Mouse (Mus musculus) heart, embryonic 15.5 days (tissue): ENCODE measurements around the gene Azi2. TPM values are rescaled to one million over a fixed set of nuclear protein-coding genes. Genes with fewer than 3 reads are reported as not detected.

Experiments used
- ATAC-seq: fragments of 200-750 bp; cut with Nextera tagmentation; replicated peaks from 2 replicates; pipeline ENCODE4 v1.8.0; 2017; ENCODE audit warnings: low read depth, moderate TSS enrichment; ENCODE audit not compliant: insufficient number of reproducible peaks, insufficient read depth, low FRiP score
- H3K27ac ChIP-seq: fragments of 300-500 bp; sonication (generic); 2 replicates; pipeline ENCODE4 v1.5.1; 2015; ENCODE audit warnings: mild to moderate bottlenecking, inconsistent platforms
- H3K27me3 ChIP-seq: fragments of 300-500 bp; sonication (generic); 2 replicates; pipeline ENCODE4 v1.6.1; 2015; ENCODE audit warnings: inconsistent platforms
- H3K36me3 ChIP-seq: fragments of 300-500 bp; sonication (generic); 2 replicates; pipeline ENCODE4 v1.6.1; 2015; ENCODE audit warnings: mild to moderate bottlenecking, inconsistent platforms
- H3K4me1 ChIP-seq: fragments of 300-500 bp; sonication (generic); replicated peaks from 2 replicates; pipeline ENCODE4 v1.6.1; 2015; ENCODE audit warnings: inconsistent platforms
- H3K4me2 ChIP-seq: fragments of 300-500 bp; sonication (generic); 2 replicates; pipeline ENCODE4 v1.6.1; 2015; ENCODE audit warnings: inconsistent platforms, mild to moderate bottlenecking, moderate library complexity
- H3K4me3 ChIP-seq: fragments of 300-500 bp; sonication (generic); 2 replicates; pipeline ENCODE4 v1.5.1; 2015; ENCODE audit warnings: mild to moderate bottlenecking, inconsistent platforms
- H3K9ac ChIP-seq: fragments of 300-500 bp; sonication (generic); 2 replicates; pipeline ENCODE4 v1.6.1; 2015; ENCODE audit warnings: mild to moderate bottlenecking, inconsistent platforms
- H3K9me3 ChIP-seq: fragments of 300-500 bp; sonication (generic); replicated peaks from 2 replicates; pipeline ENCODE4 v1.6.1; 2016; ENCODE audit warnings: inconsistent platforms
- WGBS: fragments of 180-500 bp; shearing (Covaris S2); methylation state at CpG from one replicate; pipeline ENCODE4 v1.1.7; 2015; ENCODE audit warnings: mixed read lengths; 5-methylcytosine and 5-hydroxymethylcytosine counted together
- polyA plus RNA-seq: library from polyadenylated mRNA; unstranded; fragments of >200 nt; fragmentation: Nextera tagmentation; extraction: Ambion mirVana; gene quantifications from 2 replicates; pipeline ENCODE4 v1.2.1, GENCODE M21; 2015

Azi2 gene
- polyA plus RNA-seq, 1 experiment from 2014 or later, result 62.5 TPM

DNA sequence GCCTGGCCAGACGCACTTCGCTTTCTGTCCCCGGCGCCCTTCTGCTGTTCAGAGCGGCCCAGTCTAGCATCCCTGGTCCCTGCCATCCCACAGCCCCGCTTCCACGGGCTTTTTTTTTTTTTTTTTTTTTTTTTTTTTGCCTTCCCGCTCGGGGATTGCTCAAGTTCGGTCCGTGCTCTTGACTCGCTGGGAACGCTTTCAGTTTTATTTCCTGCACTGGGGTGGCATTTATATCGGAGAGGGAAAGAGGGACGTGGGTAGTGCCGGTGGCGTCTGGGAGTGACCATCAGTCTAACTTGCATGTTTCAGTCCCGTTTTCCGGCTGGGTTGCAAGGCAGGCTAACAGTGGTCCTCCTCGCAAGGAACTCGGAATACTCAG is 712 bp downstream of the Azi2 start:
- under 1% methylated on average over 21 of the region's 21 CpGs for WGBS

DNA sequence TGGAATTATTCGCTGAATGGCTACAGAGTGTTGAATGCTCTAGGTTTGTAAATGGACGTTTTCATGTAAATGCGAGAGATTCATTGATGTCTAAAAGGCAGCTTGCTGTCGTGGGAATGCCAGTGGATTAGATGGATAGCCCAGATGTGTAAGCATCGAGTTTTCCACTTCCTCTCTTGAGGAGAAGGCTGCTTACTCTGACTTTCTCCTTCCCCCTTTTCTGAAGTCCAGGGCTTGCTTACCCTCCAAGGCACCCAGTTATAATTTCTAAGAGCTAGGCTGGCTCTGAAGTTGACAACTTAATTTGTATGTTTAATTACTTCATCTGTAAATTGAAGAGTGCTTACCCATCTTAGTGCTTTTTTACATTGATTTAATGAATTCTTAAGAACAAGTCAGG is 1.3 kb downstream of the Azi2 start:
- Histone ChIP-seq H3K27me3 (no peaks in the 10 kb centered on the region), H3K27ac (no peak overlapping the region)
- 35% methylated on average over 5 of the region's 5 CpGs for WGBS

More for the DNA sequence above, 712 bp downstream of the Azi2 start:
- peak overlapping the region; percentile 98 for H3K27ac ChIP-seq
- H3K4me3 ChIP-seq, result peak overlapping the region; percentile 87
- peak overlapping the region; percentile 93 for H3K9ac ChIP-seq
- H3K4me2 ChIP-seq, result peak overlapping the region; percentile 78
- H3K27me3 ChIP-seq, result no peaks in the 10 kb centered on the region
- peaks cover 18% of the 10 kb centered on the region for H3K4me1 ChIP-seq
- no peak for ATAC-seq
- 0 out of 2 replicates have a peak, but pooled peaks cover 3% of the 10 kb centered on the region for H3K36me3 ChIP-seq
- no peaks in the 10 kb centered on the region for H3K9me3 ChIP-seq

DNA sequence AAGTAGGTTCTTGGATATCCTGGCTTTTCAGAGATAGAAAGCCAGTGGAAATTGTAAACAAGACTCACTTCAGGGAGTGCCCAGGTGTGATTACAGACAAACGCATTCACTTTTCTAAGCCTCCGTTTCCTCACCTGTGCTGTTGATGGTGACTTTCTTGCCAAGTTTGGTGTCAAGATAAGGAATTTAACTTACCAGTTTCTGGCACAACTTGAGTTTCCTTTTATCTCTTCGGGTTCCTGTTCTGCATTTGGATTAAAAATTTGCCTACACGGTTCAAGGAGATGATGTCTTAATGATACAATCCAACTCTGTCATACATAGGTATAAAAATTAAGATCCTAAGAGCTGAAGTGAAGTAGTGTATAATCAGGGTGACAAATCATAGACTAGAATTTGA is 2.4 kb downstream of the Azi2 start:
- WGBS, result 73% methylated on average over 4 of the region's 4 CpGs
- H3K9me3 ChIP-seq, result no peaks in the 10 kb centered on the region
- H3K4me1 ChIP-seq, result peaks cover 18% of the 10 kb centered on the region
- no peak overlapping the region for H3K4me3 ChIP-seq
- H3K27me3 ChIP-seq, result no peaks in the 10 kb centered on the region
- ATAC-seq, result no peak
- H3K9ac ChIP-seq, result no peak overlapping the region
- no peak overlapping the region for H3K4me2 ChIP-seq
- no peak overlapping the region for H3K27ac ChIP-seq
- H3K36me3 ChIP-seq, result 0 out of 2 replicates have a peak, but pooled peaks cover 3% of the 10 kb centered on the region

More for the DNA sequence above, 1.3 kb downstream of the Azi2 start:
- H3K36me3 ChIP-seq, result 0 out of 2 replicates have a peak, but pooled peaks cover 3% of the 10 kb centered on the region
- H3K9me3 ChIP-seq, result no peaks in the 10 kb centered on the region
- H3K4me2 ChIP-seq, result peak overlapping the region; percentile 78
- H3K4me3 ChIP-seq, result peak overlapping the region; percentile 87
- H3K9ac ChIP-seq, result peak overlapping the region; percentile 93
- ATAC-seq, result no peak
- peaks cover 18% of the 10 kb centered on the region for H3K4me1 ChIP-seq

DNA sequence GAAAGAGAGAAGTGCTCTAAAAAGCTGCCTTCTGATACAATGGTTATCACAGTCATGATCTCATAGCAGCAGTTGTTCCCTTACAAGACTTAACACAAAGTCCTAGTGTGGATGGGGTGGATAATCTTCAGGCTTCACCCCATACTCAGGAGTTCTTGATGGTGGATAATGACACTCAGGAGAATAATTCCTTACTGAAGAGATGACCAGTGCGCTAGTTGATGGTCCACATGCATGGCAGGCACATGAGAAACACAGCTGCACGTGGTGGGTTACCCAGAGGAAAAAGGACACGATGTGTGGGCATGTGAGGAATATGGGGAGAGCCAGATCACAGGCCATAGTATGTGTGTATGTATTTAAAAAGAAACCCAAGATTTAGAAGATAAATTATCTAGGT is 3.3 kb downstream of the Azi2 start:
- no peaks in the 10 kb centered on the region for H3K9me3 ChIP-seq
- 94% methylated on average over 3 of the region's 3 CpGs for WGBS
- no peak overlapping the region for H3K27ac ChIP-seq
- H3K36me3 ChIP-seq, result peaks cover 7% of the 10 kb centered on the region
- H3K4me3 ChIP-seq, result no peak overlapping the region
- H3K4me2 ChIP-seq, result no peak overlapping the region
- no peak for ATAC-seq
- H3K4me1 ChIP-seq, result peaks cover 18% of the 10 kb centered on the region
- no peaks in the 10 kb centered on the region for H3K27me3 ChIP-seq
- H3K9ac ChIP-seq, result no peak overlapping the region

DNA sequence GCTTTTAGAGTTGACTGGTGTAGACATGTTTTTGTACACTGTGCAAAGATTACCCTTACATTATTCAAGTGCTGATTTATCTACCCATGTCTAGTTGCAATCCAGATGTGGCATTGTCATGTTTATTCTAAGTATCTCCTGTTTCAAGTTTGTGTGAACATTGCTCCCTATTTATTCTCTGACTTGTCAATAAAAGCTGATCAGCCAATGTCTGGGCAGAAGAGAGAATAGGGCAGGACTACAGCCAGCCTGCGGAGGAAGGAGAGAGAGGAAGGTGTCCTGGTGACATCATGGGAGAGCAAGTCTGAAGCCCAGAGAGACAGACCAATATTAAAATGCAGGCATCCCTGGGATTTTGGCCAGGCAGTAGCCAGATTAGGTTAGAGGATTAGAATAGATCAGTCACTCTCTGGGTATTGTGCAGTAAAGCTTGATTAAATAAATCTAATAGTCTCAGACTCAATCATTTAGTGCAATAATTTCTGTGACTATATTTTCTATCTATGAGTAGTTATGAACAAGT is 4.8 kb downstream of the Azi2 start:
- WGBS, result 40% methylated on average over 1 of the region's 1 CpGs
- Histone ChIP-seq H3K9me3 (no peaks in the 10 kb centered on the region), H3K36me3 (peaks cover 10% of the 10 kb centered on the region), H3K27me3 (no peaks in the 10 kb centered on the region), H3K4me1 (peaks cover 18% of the 10 kb centered on the region), H3K4me2 (no peak overlapping the region), H3K27ac (no peak overlapping the region), H3K9ac (no peak overlapping the region), H3K4me3 (no peak overlapping the region)
- ATAC-seq, result no peak

DNA sequence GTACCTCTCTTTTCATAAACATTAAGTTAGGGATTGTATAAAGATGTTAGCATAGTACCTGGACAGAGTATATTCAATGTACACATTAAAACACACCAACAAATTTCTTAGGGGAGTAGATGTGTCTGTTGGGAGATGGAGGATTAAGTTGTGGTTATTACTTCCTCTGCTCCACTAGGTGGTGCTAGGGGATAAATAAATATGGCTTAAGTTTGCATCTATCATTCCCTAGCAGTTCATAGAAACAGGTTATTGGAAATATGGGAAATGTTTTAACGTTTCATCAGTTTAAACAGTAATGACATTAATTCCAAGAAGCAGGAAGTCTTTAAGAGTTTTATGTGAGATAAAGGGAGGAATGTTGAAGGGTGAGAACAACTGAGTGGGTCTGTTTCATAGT is 13.0 kb downstream of the Azi2 start:
- no peak for ATAC-seq
- no peak overlapping the region for H3K4me3 ChIP-seq
- no peaks in the 10 kb centered on the region for H3K27me3 ChIP-seq
- H3K4me1 ChIP-seq, result no peaks in the 10 kb centered on the region
- H3K9ac ChIP-seq, result no peak overlapping the region
- H3K4me2 ChIP-seq, result no peak overlapping the region
- H3K27ac ChIP-seq, result no peak overlapping the region
- H3K9me3 ChIP-seq, result no peaks in the 10 kb centered on the region
- H3K36me3 ChIP-seq, result peaks cover 40% of the 10 kb centered on the region
- 42% methylated on average over 1 of the region's 1 CpGs for WGBS

DNA sequence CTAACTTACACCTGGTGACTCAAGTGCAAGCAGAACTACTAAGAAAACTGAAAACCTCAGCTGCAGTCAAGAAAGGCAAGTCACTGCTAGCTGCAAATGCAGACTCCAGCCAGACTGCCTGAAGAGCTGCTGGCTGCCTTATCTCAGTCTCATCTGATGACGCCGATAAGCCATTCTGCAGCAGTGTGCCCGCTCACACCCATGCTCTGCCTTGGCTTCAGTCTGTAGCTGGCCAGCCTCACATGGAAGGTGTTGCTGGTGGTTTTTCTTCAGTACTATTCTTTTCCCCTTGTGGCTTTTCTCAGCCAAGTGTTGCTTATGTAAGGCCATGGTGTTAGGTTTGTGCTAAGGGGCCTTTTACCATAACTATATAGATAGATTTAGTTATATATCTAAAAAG is 18.8 kb downstream of the Azi2 start:
- Histone ChIP-seq H3K27ac (no peak overlapping the region), H3K4me1 (no peaks in the 10 kb centered on the region), H3K27me3 (no peaks in the 10 kb centered on the region), H3K9ac (no peak overlapping the region), H3K4me3 (no peak overlapping the region), H3K4me2 (no peak overlapping the region), H3K36me3 (peaks cover 42% of the 10 kb centered on the region), H3K9me3 (no peaks in the 10 kb centered on the region)
- no peak for ATAC-seq
- 83% methylated on average over 3 of the region's 3 CpGs for WGBS

DNA sequence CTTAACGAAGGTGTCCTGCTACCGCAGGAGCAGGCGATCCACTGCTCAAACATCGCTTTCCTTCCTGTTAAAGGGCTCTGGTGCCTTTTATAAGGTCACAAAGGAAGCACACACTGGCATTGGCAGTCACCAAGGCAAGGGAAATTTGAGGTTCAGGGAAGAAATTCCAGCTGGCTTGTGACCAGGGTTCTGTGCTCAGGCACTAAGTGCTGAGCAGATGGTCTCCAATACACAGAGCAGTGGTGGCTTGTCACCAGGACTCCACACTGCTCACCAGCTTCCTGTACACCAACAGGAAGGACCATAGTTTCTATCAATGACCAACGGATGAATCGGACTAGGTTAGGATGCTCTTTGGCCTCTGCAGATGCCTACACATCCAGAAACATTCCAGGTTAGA is 30.1 kb downstream of the Azi2 start:
- Histone ChIP-seq H3K4me2 (no peak overlapping the region), H3K4me3 (no peak overlapping the region), H3K27me3 (no peaks in the 10 kb centered on the region), H3K36me3 (peaks cover 19% of the 10 kb centered on the region; the same call in 1 of the 2 replicates), H3K4me1 (no peaks in the 10 kb centered on the region), H3K9me3 (no peaks in the 10 kb centered on the region), H3K27ac (no peak overlapping the region), H3K9ac (no peak overlapping the region)
- WGBS, result 93% methylated on average over 6 of the region's 6 CpGs
- no peak for ATAC-seq

DNA sequence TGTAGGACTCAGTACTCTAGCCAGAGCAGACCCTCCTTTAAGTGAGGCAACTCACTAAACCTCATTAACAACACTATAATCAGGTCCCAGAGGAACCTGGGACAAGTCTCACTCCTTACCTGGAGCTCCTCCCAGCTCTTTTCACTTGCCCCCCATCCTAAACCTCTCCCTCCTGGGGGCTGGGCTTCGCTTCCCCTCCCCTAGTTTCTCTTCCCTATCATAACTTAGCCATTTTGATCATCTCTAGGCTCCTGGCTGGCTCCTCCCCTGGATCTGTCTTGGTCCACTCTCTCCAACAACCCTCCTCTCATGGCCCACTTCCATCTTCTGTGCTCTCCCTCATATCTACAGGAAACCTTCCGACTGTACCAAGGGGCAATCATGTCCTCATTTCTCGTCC is 31.0 kb downstream of the Azi2 start:
- peaks cover 19% of the 10 kb centered on the region; the same call in 1 of the 2 replicates for H3K36me3 ChIP-seq
- H3K27ac ChIP-seq, result no peak overlapping the region
- H3K27me3 ChIP-seq, result no peaks in the 10 kb centered on the region
- H3K4me2 ChIP-seq, result no peak overlapping the region
- no peak for ATAC-seq
- no peaks in the 10 kb centered on the region for H3K9me3 ChIP-seq
- no peak overlapping the region for H3K4me3 ChIP-seq
- no peak overlapping the region for H3K9ac ChIP-seq
- WGBS, result 83% methylated on average over 3 of the region's 3 CpGs
- no peaks in the 10 kb centered on the region for H3K4me1 ChIP-seq

DNA sequence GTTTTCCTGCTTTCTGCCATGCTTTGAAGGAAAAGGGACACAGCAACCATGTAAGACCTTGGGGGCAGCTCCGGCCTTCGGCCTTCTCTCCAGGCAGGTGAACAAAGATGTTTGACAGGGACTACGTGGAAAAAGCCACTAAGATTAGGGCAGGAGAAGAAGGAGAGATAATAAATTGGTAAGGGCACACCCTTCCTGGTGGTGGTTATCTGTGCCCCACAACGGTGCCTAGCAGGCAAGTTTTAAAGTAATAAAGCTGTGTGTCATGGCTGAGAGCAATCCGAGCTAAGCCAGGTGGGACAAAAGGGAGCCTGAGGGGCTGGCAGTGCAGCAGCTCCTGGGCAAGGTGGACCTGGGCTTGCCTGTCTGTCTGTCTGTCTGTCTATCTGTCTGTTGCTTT is 31.8 kb downstream of the Azi2 start:
- Histone ChIP-seq H3K27ac (no peak overlapping the region), H3K4me2 (no peak overlapping the region), H3K36me3 (peaks cover 19% of the 10 kb centered on the region; the same call in 1 of the 2 replicates), H3K4me1 (no peaks in the 10 kb centered on the region), H3K9me3 (no peaks in the 10 kb centered on the region), H3K4me3 (no peak overlapping the region), H3K27me3 (no peaks in the 10 kb centered on the region), H3K9ac (no peak overlapping the region)
- WGBS, result 71% methylated on average over 5 of the region's 5 CpGs
- no peak for ATAC-seq

DNA sequence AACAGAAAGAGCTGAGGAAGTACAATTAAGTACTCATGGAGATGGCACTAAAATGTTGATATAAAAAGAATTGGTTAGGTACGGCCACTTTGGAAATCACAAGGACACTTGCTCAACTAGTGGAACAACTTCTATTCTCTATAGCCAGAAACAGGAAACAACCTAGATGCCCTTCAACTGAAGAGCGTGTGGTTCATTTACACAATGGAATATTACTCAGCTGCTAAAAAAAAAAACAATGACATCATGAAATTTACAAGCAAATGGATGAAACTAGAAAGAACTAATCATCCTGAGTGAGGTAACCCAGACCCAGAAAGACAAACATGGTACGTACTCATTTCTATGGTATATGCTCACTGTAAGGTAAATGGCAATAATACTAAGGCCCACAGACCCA is 33.1 kb downstream of the Azi2 start:
- no peak for ATAC-seq
- H3K4me2 ChIP-seq, result no peak overlapping the region
- no peaks in the 10 kb centered on the region for H3K4me1 ChIP-seq
- 89% methylated on average over 3 of the region's 3 CpGs for WGBS
- H3K9me3 ChIP-seq, result no peaks in the 10 kb centered on the region
- H3K4me3 ChIP-seq, result no peak overlapping the region
- no peak overlapping the region for H3K9ac ChIP-seq
- H3K27me3 ChIP-seq, result no peaks in the 10 kb centered on the region
- peaks cover 17% of the 10 kb centered on the region; the same call in 1 of the 2 replicates for H3K36me3 ChIP-seq
- H3K27ac ChIP-seq, result no peak overlapping the region
